Mouse (Mus musculus) spleen, postnatal 4 days (tissue): Measurements from ENCODE around the gene Map2k5.
A peak's percentile ranks its signal among the peaks of the same experiment; 100 is the strongest.

Experiments used
- DNase-seq, 2 experiments: peaks; one replicate each; pipeline ENCODE4 v3.0.0; 2022; ENCODE audit warnings: low spot score in 2 of 2

Gene Map2k5

GRCm38 (mm10) chr9:63131957-63132602, 245.6 kb downstream of the Map2k5 start:
- no peak for DNase-seq

- DNase-seq = no peak
Observed at GRCm38 (mm10) chr9:63129641-63130041, 248.1 kb downstream of the Map2k5 start.

GRCm38 (mm10) chr9:63124512-63124911, 253.2 kb downstream of the Map2k5 start:
- no peak for DNase-seq

- peak; percentile 82 to 93 for DNase-seq
Observed at GRCm38 (mm10) chr9:63123451-63124438, 254.0 kb downstream of the Map2k5 start.

GRCm38 (mm10) chr9:63122161-63122833, 255.4 kb downstream of the Map2k5 start:
- no peak for DNase-seq

- DNase-seq = no peak
Observed at GRCm38 (mm10) chr9:63118385-63118784, 259.3 kb downstream of the Map2k5 start.
